Mouse (Mus musculus): ENCODE results near the gene Mlph. TPM values are rescaled to one million over a fixed set of nuclear protein-coding genes. Genes with fewer than 3 reads are reported as not detected.

The Mlph gene
- total RNA-seq, 1 experiment: 0.36 TPM

DNA sequence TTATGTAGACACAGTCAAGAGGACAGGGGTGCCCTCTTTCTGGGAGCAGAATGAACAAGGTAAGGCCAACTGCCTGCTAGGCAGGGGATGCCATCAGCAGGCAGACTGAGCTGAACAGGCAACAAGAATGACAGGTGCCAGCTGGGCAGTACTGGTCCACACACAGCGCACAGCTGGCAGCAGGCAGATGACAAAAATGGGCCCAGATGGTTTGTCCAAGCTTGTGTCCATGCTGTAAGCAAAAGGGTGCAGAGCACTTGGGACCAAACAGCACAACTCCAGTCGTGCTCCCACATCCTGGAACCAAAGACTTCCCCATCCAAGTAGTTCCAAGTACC lies 58.7 kb downstream of the Mlph start:
- no peaks in the 10 kb centered on the region for H3K9me3 ChIP-seq (ENCODE audit: control insufficient read depth, insufficient read depth, low read depth, low read length)
- H3K36me3 ChIP-seq (ENCODE audit: control insufficient read depth, insufficient read depth, low read length, poor library complexity, severe bottlenecking): no peaks in the 10 kb centered on the region
- TF ChIP-seq ZC3H11A (IDR thresholded peaks at IDR 0.05; ENCODE audit: borderline replicate concordance, low read depth, low read length) (no peak), ZNF384 (IDR thresholded peaks at IDR 0.05; ENCODE audit: low read depth, low read length) (no peak), CHD2 (IDR thresholded peaks at IDR 0.05; ENCODE audit: low read depth, low read length) (no peak), MAFK (IDR thresholded peaks at IDR 0.05; ENCODE audit: insufficient read depth, low read depth, low read length) (no peak), HCFC1 (IDR thresholded peaks at IDR 0.05; ENCODE audit: borderline replicate concordance, insufficient read depth, low read length) (no peak)
- peaks cover 0 to 5% of the 10 kb centered on the region in 2 experiments; a peak in 1 of 4 replicates for H3K4me1 ChIP-seq (ENCODE audit: control insufficient read depth in 2 of 2, insufficient read depth in 2 of 2, low read length in 2 of 2, poor library complexity in 1 of 2)
- no peak overlapping the region for H3K4me3 ChIP-seq (ENCODE audit: insufficient read depth in 1 of 2, low read depth in 1 of 2, low read length in 2 of 2, poor library complexity in 1 of 2, severe bottlenecking in 1 of 2)
- H3K27ac ChIP-seq (ENCODE audit: insufficient read depth, low read depth, low read length, poor library complexity, severe bottlenecking): no peak overlapping the region
- H3K9ac ChIP-seq (ENCODE audit: insufficient read depth, low read depth, low read length, poor library complexity, severe bottlenecking): no peak overlapping the region
- in situ Hi-C loops (cut with MboI; ENCODE audit: low sequenced_read_pairs in 2 of 2, unreplicated experiment in 2 of 2): loop anchor here (10.0 to 25.0 kb wide), 2 partner anchors 131 to 336 kb away; no protein-coding TSS in a partner anchor
- DNase-seq (ENCODE audit: low read depth, low spot score): no peak

GRCm38 (mm10) chr1:90974906-90975649 lies 60.2 kb downstream of the Mlph start:
- Histone ChIP-seq H3K27ac (ENCODE audit: insufficient read depth, low read depth, low read length, poor library complexity, severe bottlenecking) (no peak overlapping the region), H3K9ac (ENCODE audit: insufficient read depth, low read depth, low read length, poor library complexity, severe bottlenecking) (no peak overlapping the region), H3K4me3 (ENCODE audit: insufficient read depth in 1 of 2, low read depth in 1 of 2, low read length in 2 of 2, poor library complexity in 1 of 2, severe bottlenecking in 1 of 2) (no peak overlapping the region), H3K4me1 (ENCODE audit: control insufficient read depth in 2 of 2, insufficient read depth in 2 of 2, low read length in 2 of 2, poor library complexity in 1 of 2) (no peaks in the 10 kb centered on the region), H3K36me3 (ENCODE audit: control insufficient read depth, insufficient read depth, low read length, poor library complexity, severe bottlenecking) (no peaks in the 10 kb centered on the region), H3K9me3 (ENCODE audit: control insufficient read depth, insufficient read depth, low read depth, low read length) (no peaks in the 10 kb centered on the region)
- no peak for DNase-seq (ENCODE audit: low read depth, low spot score)
- in situ Hi-C loops (cut with MboI; ENCODE audit: low sequenced_read_pairs in 2 of 2, unreplicated experiment in 2 of 2): loop anchor here (10.0 to 25.0 kb wide), 2 partner anchors 130 to 338 kb away; no protein-coding TSS in a partner anchor
- no peak for TF ChIP-seq ZNF384 (IDR thresholded peaks at IDR 0.05; ENCODE audit: low read depth, low read length)
- TF ChIP-seq HCFC1 (IDR thresholded peaks at IDR 0.05; ENCODE audit: borderline replicate concordance, insufficient read depth, low read length): no peak
- TF ChIP-seq ZC3H11A (IDR thresholded peaks at IDR 0.05; ENCODE audit: borderline replicate concordance, low read depth, low read length): no peak
- TF ChIP-seq MAFK (IDR thresholded peaks at IDR 0.05; ENCODE audit: insufficient read depth, low read depth, low read length): no peak
- TF ChIP-seq CHD2 (IDR thresholded peaks at IDR 0.05; ENCODE audit: low read depth, low read length): no peak

GRCm38 (mm10) chr1:90975960-90976359 lies 61.1 kb downstream of the Mlph start:
- H3K4me3 ChIP-seq (ENCODE audit: insufficient read depth in 1 of 2, low read depth in 1 of 2, low read length in 2 of 2, poor library complexity in 1 of 2, severe bottlenecking in 1 of 2): no peak overlapping the region
- no peak for TF ChIP-seq HCFC1 (IDR thresholded peaks at IDR 0.05; ENCODE audit: borderline replicate concordance, insufficient read depth, low read length)
- no peak for TF ChIP-seq CHD2 (IDR thresholded peaks at IDR 0.05; ENCODE audit: low read depth, low read length)
- no peak for TF ChIP-seq MAFK (IDR thresholded peaks at IDR 0.05; ENCODE audit: insufficient read depth, low read depth, low read length)
- TF ChIP-seq ZNF384 (IDR thresholded peaks at IDR 0.05; ENCODE audit: low read depth, low read length): no peak
- no peak for TF ChIP-seq ZC3H11A (IDR thresholded peaks at IDR 0.05; ENCODE audit: borderline replicate concordance, low read depth, low read length)
- H3K36me3 ChIP-seq (ENCODE audit: control insufficient read depth, insufficient read depth, low read length, poor library complexity, severe bottlenecking): no peaks in the 10 kb centered on the region
- in situ Hi-C loops (cut with MboI; ENCODE audit: low sequenced_read_pairs in 2 of 2, unreplicated experiment in 2 of 2): loop anchor here in 1 of 2 experiments (10.0 kb wide), 1 partner anchor 129 kb away; no protein-coding TSS in a partner anchor
- H3K9ac ChIP-seq (ENCODE audit: insufficient read depth, low read depth, low read length, poor library complexity, severe bottlenecking): no peak overlapping the region
- no peak for DNase-seq (ENCODE audit: low read depth, low spot score)
- H3K4me1 ChIP-seq (ENCODE audit: control insufficient read depth in 2 of 2, insufficient read depth in 2 of 2, low read length in 2 of 2, poor library complexity in 1 of 2): no peaks in the 10 kb centered on the region
- H3K27ac ChIP-seq (ENCODE audit: insufficient read depth, low read depth, low read length, poor library complexity, severe bottlenecking): no peak overlapping the region
- H3K9me3 ChIP-seq (ENCODE audit: control insufficient read depth, insufficient read depth, low read depth, low read length): no peaks in the 10 kb centered on the region

GRCm38 (mm10) chr1:90980638-90981330 lies 65.9 kb downstream of the Mlph start:
- Histone ChIP-seq H3K4me1 (ENCODE audit: control insufficient read depth in 2 of 2, insufficient read depth in 2 of 2, low read length in 2 of 2, poor library complexity in 1 of 2) (no peaks in the 10 kb centered on the region), H3K4me3 (ENCODE audit: insufficient read depth in 1 of 2, low read depth in 1 of 2, low read length in 2 of 2, poor library complexity in 1 of 2, severe bottlenecking in 1 of 2) (no peak overlapping the region), H3K9ac (ENCODE audit: insufficient read depth, low read depth, low read length, poor library complexity, severe bottlenecking) (no peak overlapping the region), H3K36me3 (ENCODE audit: control insufficient read depth, insufficient read depth, low read length, poor library complexity, severe bottlenecking) (no peaks in the 10 kb centered on the region), H3K27ac (ENCODE audit: insufficient read depth, low read depth, low read length, poor library complexity, severe bottlenecking) (no peak overlapping the region), H3K9me3 (ENCODE audit: control insufficient read depth, insufficient read depth, low read depth, low read length) (no peaks in the 10 kb centered on the region)
- no peak for DNase-seq (ENCODE audit: low read depth, low spot score)
- in situ Hi-C loops (cut with MboI; ENCODE audit: low sequenced_read_pairs in 2 of 2, unreplicated experiment in 2 of 2): no loop called here
- TF ChIP-seq CHD2 (IDR thresholded peaks at IDR 0.05; ENCODE audit: low read depth, low read length) (no peak), HCFC1 (IDR thresholded peaks at IDR 0.05; ENCODE audit: borderline replicate concordance, insufficient read depth, low read length) (no peak), MAFK (IDR thresholded peaks at IDR 0.05; ENCODE audit: insufficient read depth, low read depth, low read length) (no peak), ZNF384 (IDR thresholded peaks at IDR 0.05; ENCODE audit: low read depth, low read length) (peak; percentile 68; the same call in 1 of the 2 replicates)
